Mouse (Mus musculus) heart, adult 10 weeks (tissue): Measurements from ENCODE around the gene Lancl2. TPM values are rescaled to one million over a fixed set of nuclear protein-coding genes. Genes with fewer than 3 reads are reported as not detected.

ENCODE experiments used
- polyA plus RNA-seq: library from polyadenylated mRNA; stranded (reverse); fragments of 350-450 nt; fragmentation: Illumina TruSeq; extraction: RNeasy Lipid Tissue Mini Kit (QIAGEN cat#74804); gene quantifications from one replicate; pipeline ENCODE4 v1.2.3, GENCODE M21; 2014; ENCODE audit warnings: low read depth, low replicate concordance

The Lancl2 gene
- 13.7 TPM for polyA plus RNA-seq

GRCm38 (mm10) chr6:57702376-57702742 lies at the start of gene Lancl2:
Lancl2 (plus strand) TSS chr6:57702540.

GRCm38 (mm10) chr6:57691467-57692261 lies 10.7 kb upstream of the Lancl2 start, which contains the start of gene Pyurf:
Pyurf (minus strand) TSS chr6:57692078.

Other genes starting within 250 kb of the Lancl2 start
- gene Ppm1k, start 167.1 kb upstream of the Lancl2 start, polyA plus RNA-seq = 72.4 TPM
- gene Herc6, start 121.5 kb upstream of the Lancl2 start, polyA plus RNA-seq = 3.6 TPM
- 31.7 TPM for gene Pyurf, start 10.5 kb upstream of the Lancl2 start, polyA plus RNA-seq
- 17.9 TPM for gene Vopp1, start 122.6 kb downstream of the Lancl2 start, polyA plus RNA-seq
- not detected for gene Vmn1r21, start 147.8 kb downstream of the Lancl2 start, polyA plus RNA-seq
- not detected for gene Vmn1r22, start 205.5 kb downstream of the Lancl2 start, polyA plus RNA-seq
- not detected for gene Vmn1r23, start 224.3 kb downstream of the Lancl2 start, polyA plus RNA-seq